Mouse (Mus musculus): Measurements from ENCODE around the gene Kif3b.
"Not testable (repeated sequence)": the region's sequence is repeated elsewhere in the genome, so short reads cannot be mapped to it uniquely, and the experiment has no call there.

Kif3b gene

GRCm38 (mm10) chr2:153290938-153291928, at the start of gene Kif3b:
Gene Kif3b, plus strand, starts transcription at chr2:153291413.
- DNase-seq (ENCODE audit: low spot score in 2 of 2), result peak; percentile 70 to 84

- DNase-seq (ENCODE audit: low spot score in 2 of 2), result no peak
Measured at GRCm38 (mm10) chr2:153242156-153242555, 49.1 kb upstream of the Kif3b start.

DNA sequence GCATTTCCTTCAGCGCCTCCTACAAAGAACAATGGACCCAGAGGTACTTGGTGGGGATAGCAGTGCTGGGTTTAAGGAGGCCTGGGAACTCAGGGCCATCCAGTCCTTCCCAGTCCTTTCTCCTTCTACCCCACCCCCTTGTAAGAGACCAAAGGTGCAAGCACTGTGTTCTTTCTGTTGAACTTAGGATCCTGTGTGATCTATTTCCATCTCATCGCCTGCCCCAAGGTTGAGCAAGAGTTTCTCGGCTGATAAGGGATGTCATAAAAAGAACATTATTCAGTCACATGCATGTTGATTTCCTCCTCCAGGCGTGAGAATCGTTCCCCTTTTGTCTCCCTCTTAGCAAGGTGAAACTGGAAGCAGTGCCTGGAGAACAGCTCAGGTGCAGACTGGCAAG, 41.5 kb upstream of the Kif3b start:
- DNase-seq (ENCODE audit: low spot score in 2 of 2), result no peak

GRCm38 (mm10) chr2:153256604-153257003, 34.6 kb upstream of the Kif3b start:
- DNase-seq (ENCODE audit: low spot score in 2 of 2), result no peak

- no peak for DNase-seq (ENCODE audit: low spot score in 2 of 2)
Measured at GRCm38 (mm10) chr2:153259030-153259863, 32.0 kb upstream of the Kif3b start.

DNA sequence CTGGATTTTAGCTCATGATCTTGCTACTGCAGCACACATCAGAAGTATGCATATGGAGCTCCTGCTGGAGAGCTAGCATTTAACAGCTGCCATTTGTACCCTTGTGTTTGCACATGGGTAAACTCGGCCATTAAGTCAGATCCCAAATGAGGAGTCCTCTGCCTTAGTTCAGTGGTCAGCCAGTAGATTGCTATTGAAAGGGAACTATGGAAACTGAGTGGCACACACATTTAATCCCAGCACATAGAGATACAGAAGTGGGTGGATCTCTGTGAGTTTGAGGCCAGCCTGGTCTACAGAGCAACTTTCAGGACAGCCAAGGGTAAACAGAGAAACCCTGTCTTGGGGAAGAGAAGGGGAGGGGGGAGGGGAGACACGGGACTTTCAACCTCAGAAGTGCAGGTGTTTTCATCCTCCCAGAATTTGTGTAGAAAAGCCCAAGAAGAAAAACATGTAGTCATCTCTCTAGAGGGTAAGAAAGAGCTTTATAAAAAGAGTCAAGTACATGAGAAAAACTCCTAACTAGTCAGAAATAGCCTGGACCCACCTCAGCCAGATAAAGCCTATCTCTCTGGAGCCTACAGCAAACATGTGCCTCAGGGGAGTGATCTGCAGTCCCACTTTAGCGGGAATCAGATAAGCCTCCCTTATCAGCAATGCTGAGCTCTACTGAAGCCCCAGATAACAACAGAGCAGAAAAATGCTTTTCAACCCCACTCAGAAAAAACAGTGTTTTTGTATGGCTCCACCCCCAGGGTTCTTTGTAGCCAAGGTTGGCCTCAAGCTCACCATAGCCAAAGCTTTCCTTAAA, 31.1 kb upstream of the Kif3b start:
- DNase-seq (ENCODE audit: low spot score in 2 of 2), result no peak

DNA sequence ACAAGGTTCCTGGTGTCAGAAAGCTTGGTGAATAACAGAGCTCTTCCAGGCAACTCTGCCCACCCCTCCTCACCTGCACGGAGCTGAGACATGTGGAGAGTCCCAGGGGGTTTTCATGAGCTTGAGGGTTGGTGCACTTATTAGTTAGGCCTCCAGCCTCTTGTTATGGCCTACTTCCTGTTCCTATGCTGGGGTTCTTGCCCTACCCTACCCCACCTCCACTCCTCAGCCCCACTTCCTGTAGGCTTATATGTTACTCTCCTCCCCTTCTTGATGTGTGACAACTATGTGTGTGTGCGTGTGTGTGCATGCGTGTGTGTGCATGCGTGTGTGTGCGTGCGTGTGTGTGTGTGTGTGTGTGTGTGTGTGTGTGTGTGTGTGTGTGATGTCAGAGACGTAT, 28.2 kb upstream of the Kif3b start:
- peak in 1 of 2 experiments; percentile 18 for DNase-seq (ENCODE audit: low spot score in 2 of 2)

DNA sequence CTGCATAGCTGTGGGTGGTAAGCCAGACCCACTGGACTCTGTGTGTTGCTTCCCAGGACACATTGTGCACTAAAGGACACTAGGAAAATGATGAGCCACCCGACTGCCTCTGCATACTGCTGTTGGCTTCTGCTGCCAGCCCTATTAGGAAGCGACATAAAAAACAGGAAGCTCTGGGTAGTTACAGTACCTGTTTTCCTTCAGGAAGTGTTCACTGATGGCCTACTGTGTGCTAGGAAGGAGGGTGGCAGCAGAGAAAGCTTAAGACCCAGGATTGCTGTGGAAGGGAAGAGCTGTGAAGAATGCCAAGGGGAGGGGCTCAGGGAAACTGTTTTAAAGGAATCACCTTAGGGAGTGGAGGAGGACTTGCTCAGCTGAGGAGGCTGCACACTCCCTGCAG, 23.9 kb upstream of the Kif3b start:
- no peak for DNase-seq (ENCODE audit: low spot score in 2 of 2)

DNA sequence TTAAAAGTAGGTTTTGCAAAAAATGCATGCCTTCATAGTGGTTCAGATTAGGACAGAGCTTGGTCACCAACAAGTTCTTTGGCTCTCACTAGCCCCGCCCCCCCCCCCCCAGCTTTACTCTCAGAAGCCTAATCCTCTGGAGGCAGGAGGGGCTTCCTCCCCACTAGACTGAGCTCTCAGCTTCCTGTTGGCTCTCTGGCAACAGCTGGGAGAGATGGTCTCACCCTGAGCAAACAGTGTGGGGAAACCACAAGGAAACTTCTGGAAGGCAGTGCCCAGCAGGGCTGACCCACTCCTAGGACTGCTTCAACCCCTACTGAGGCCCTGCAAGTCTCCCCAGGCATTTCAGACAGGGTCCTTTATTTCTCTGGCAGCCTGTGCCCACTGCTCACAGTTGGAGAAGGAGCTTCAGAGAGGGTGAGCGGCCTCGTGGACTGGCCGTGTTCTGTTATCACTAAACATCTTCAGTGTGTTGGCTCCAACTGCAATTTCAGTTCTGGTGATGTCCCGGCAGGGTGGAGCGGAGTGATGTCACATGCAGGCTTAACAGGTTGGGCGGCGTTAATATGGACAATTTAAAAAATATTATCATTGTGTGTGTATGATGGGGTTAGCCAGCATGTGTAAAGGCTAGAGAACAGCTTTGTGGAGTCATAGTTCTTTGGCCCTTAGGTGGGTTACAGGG, 20.8 kb upstream of the Kif3b start:
- DNase-seq (ENCODE audit: low spot score in 2 of 2), result not testable (repeated sequence)

GRCm38 (mm10) chr2:153274200-153274918, 16.9 kb upstream of the Kif3b start:
- not testable (repeated sequence) for DNase-seq (ENCODE audit: low spot score in 2 of 2)

DNA sequence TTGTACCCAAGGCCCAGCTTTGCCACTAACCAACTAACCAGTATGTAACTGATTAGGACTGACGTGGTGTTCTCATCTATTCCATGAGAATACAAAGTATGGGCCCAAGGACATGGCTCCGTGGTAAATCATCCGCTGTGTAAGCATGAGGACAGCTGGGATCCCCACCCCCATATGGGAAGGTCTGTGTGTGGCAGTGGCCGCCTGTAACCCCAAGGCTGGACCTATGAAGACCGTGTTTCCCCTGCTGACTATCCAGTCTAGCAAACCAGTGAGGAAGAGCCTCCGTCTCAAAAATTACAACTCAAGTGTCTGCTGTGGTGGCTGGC, 16.3 kb upstream of the Kif3b start:
- no peak for DNase-seq (ENCODE audit: low spot score in 2 of 2)

DNA sequence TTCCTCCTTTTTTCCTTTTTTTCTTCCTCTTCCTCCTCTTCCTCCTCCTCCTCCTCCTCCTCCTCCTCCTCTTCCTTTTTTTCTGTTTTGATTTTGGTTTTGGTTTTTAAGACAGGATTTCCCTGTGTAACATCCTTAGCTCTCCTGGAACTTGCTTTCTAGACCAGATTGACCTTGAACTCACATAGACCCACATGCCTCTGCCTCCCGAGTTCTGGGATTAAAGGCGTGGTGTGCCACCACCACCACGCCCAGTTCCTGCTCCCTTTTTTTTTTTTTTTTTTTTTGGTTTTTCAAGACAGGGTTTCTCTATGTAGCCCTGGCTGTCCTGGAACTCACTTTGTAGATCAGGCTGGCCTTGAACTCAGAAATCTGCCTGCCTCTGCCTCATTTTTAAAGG, 15.6 kb upstream of the Kif3b start:
- not testable (repeated sequence) for DNase-seq (ENCODE audit: low spot score in 2 of 2)

GRCm38 (mm10) chr2:153276440-153276839, 14.8 kb upstream of the Kif3b start:
- no peak for DNase-seq (ENCODE audit: low spot score in 2 of 2)

- not testable (repeated sequence) for DNase-seq (ENCODE audit: low spot score in 2 of 2)
Measured at GRCm38 (mm10) chr2:153276846-153277245, 14.4 kb upstream of the Kif3b start.

DNA sequence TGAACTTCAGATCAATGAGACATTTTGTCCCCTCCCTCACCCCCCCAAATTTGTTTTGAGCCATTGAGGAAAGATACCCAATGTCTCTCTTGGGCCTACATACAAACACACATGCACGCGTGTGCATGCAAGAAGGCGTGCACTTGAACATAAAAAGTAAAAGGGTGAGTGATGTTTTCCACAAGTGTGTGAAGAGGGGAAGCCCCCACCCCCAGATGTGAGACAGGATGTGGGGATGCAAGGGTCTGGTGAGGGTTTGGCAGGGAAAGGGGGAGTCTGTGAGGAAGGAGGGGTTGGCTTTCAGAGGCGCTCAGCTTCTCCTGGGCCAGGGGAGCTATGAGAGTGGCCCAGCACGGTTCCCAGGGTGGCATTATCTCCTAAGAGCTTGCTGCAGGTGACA, 12.9 kb upstream of the Kif3b start:
- DNase-seq (ENCODE audit: low spot score in 2 of 2), result no peak

GRCm38 (mm10) chr2:153283919-153284318, 7.3 kb upstream of the Kif3b start:
- DNase-seq (ENCODE audit: low spot score in 2 of 2), result no peak

DNA sequence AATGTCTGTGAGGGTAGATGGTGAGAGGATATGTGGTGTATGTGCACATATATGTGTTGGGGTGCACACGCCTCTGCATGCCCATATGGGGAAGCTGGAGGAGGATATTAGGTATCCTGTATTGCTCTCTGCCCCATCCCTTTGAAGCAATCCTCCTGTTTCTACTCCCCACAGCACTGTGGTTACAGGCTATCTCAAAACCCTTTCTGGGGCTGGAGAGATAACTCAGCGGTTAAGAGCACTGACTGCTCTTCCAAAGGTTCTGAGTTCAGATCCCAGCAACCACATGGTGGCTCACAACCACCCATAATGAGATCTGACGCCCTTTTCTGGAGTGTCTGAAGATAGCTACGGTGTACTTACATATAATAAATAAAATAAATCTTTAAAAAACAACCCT, 4.7 kb upstream of the Kif3b start:
- DNase-seq (ENCODE audit: low spot score in 2 of 2), result no peak

- DNase-seq (ENCODE audit: low spot score in 2 of 2), result no peak
Measured at GRCm38 (mm10) chr2:153287835-153288234, 3.4 kb upstream of the Kif3b start.

DNA sequence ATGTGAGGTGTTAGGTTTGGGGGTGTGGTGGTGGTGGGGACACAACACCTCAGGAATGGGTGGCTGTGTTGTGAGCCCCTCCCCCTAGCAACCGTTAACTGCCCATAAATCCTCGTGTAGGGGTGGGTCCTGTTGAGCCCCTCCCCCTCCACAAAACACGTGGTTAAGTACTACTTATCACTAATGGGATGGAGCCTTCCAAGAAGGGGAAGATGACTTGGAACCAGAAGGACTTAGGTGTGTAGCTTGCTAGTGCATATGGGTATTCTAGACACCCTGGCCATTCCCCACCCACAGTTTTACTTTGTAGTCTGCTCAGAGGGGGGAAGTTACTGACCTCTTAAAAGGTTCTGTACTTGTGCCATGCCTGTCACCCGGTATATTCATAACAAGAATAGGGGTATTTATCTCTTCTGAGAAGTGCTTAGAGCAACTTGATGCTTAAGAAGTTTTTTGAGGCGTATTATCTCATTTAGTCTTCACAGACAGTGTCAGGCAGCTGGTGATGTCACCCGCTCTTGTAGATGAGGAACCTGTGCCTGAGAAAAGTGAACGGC, 1.2 kb downstream of the Kif3b start:
- DNase-seq (ENCODE audit: low spot score in 2 of 2), result no peak

DNA sequence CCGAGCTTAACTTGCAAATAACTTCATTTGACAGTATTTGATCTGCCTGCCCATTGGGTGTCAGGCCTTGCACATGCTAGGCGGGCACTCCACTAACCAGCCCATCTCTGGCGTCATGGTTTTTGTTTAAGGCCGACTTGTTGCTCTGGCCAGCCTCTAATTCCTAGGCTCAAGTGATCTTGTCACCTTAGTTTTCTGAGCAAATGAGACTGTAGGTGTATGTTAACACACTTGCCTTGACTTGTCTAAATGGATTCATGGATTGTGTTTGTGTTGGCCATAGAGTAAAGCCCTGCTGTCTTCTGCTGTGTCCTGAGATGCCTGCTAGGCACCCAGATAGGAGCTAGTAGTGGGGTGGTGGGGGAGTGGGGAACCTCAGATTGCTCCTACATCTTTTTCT, 4.0 kb downstream of the Kif3b start:
- no peak for DNase-seq (ENCODE audit: low spot score in 2 of 2)
